Mouse (Mus musculus) myocyte (in vitro differentiated cells): Measurements from ENCODE around the gene Plcb4.

Source experiments
- E2F4 ChIP-seq: IDR thresholded peaks from one replicate; pipeline ENCODE4 v1.6.1; 2011; ENCODE audit warnings: mild to moderate bottlenecking, control low read depth, moderate library complexity; ENCODE audit not compliant: insufficient read depth
- MYOD1 ChIP-seq, 3 experiments: IDR thresholded peaks; one replicate each; pipeline ENCODE4 v1.6.1; 2011; ENCODE audit warnings: control low read depth in 2 of 3, low read depth in 2 of 3, mild to moderate bottlenecking in 2 of 3, moderate library complexity in 1 of 3; ENCODE audit not compliant: insufficient read length in 2 of 3, control insufficient read depth in 1 of 3
- MYOG ChIP-seq, 3 experiments: IDR thresholded peaks; one replicate each; pipeline ENCODE4 v1.6.1; 2011; ENCODE audit warnings: control low read depth in 2 of 3, low read depth in 2 of 3, mild to moderate bottlenecking in 2 of 3; ENCODE audit not compliant: insufficient read length in 2 of 3, control insufficient read depth in 1 of 3, insufficient read depth in 1 of 3
- POLR2A ChIP-seq: IDR thresholded peaks from one replicate; pipeline ENCODE4 v1.6.1; 2011; ENCODE audit warnings: low read depth, mild to moderate bottlenecking, control low read depth, moderate library complexity; ENCODE audit not compliant: insufficient read length
- POLR2AphosphoS2 ChIP-seq: IDR thresholded peaks from one replicate; pipeline ENCODE4 v1.6.1; 2011; ENCODE audit warnings: low read depth, control low read depth; ENCODE audit not compliant: insufficient read length
- TCF12 ChIP-seq: IDR thresholded peaks from one replicate; pipeline ENCODE4 v1.6.1; 2011; ENCODE audit warnings: mild to moderate bottlenecking, control low read depth; ENCODE audit not compliant: poor library complexity, insufficient read depth, severe bottlenecking
- USF1 ChIP-seq: IDR thresholded peaks from one replicate; pipeline ENCODE4 v1.6.1; 2011; ENCODE audit warnings: low read depth, mild to moderate bottlenecking, control low read depth, moderate library complexity

DNA sequence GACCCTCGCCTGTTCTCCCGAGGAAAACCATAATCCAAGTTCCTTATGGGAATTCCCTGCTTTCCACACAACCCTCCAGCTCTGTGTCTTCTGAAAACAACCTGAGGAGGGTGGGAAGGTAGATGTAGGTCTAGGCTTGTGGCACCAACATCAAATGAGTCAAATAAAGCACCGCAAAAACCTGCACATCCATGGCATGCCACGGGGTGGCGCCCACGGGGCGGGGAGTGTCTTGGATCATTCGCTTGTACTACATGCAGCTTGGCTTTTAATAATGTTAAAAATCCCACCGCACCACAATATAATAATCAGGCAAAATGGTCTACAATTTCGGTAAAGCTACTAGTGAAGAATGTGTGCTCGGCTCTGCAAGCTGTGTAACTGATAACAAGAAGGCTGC, 334.5 kb downstream of the Plcb4 start:
- TF ChIP-seq POLR2A: no peak
- no peak for TF ChIP-seq MYOG (IDR thresholded peaks at IDR 0.05; ENCODE audit: control insufficient read depth in 1 of 3, insufficient read depth in 1 of 3, insufficient read length in 2 of 3, low read depth in 2 of 3)
- TF ChIP-seq E2F4: no peak
- no peak for TF ChIP-seq POLR2AphosphoS2
- TF ChIP-seq USF1: no peak
- no peak for TF ChIP-seq TCF12
- TF ChIP-seq MYOD1 (IDR thresholded peaks at IDR 0.05; ENCODE audit: control insufficient read depth in 1 of 3, insufficient read length in 2 of 3, low read depth in 2 of 3): no peak
